Mouse (Mus musculus): ENCODE measurements at regions not wholly inside any gene's neighbourhood (a gene's known extent, or its start where the extent isn't known, plus 50 kb on each side); places are given as distances from the start of the nearest gene placed in this dataset.

GRCm38 (mm10) chr16:10063491-10063890 is 68.1 kb upstream of the Grin2a start:
- TF ChIP-seq CTCF (IDR thresholded peaks at IDR 0.05; ENCODE audit: insufficient read depth, low read length) (no peak), POLR2A (IDR thresholded peaks at IDR 0.05; ENCODE audit: borderline replicate concordance, extremely low read depth, low read depth, low read length) (no peak)
